Mouse (Mus musculus): ENCODE data around the gene 1700021F05Rik. TPM values are rescaled to one million over a fixed set of nuclear protein-coding genes. Genes with fewer than 3 reads are reported as not detected.

The 1700021F05Rik gene
- polyA plus RNA-seq, 1 experiment from 2014 or later, result 56.1 TPM

DNA sequence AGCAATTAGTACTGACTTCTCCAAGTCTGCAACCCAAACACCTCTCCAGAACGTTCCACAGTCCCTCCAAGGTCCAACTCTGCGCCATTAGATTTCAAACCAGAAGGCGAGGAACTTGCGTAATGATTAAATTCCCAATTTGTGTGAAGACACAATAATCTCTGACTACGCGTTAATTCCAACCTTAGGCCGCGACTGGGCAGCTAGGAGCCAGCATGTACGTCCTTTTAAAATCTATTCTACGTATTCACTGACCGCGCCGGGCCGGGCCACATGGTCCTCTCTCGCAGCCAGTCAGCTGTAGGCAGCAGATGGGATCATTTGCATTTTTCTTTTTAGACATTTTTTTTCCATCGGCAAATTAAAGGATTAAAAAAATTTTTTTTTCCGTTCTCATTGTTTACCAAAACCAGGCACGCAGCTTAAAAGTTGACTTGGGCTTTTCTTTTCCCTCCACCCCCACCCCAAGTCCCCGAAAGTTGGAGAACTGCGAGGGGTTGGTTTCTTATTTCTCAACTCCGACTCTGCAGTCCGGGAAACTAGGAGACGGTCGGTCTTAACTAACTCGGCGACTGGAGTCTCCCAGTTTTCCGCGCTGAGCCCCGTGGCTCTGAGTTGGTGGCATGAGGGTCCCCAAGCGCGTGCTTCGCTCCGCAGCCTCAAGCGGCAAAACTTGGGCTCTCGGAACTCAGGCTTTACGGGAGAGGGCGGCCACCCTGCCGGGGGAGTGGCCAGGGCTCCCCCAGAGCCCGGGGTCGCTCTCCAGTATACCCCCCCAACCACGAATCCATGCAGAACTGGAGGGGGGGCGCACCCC is 62.7 kb downstream of the 1700021F05Rik start:
- DNase-seq (ENCODE audit: low spot score) (peak; percentile 75), ATAC-seq (ENCODE audit: low read depth) (peak; percentile 20)
- Histone ChIP-seq H3K27me3 (replicated peaks; ENCODE audit: control insufficient read depth, insufficient read depth, low read length) (no peaks in the 10 kb centered on the region), H3K4me2 (ENCODE audit: low read depth, low read length) (peak overlapping the region; percentile 83), H3K4me1 (ENCODE audit: control insufficient read depth, insufficient read depth, low read length) (peaks cover 20% of the 10 kb centered on the region), H3K36me3 (ENCODE audit: control insufficient read depth, insufficient read depth, low read length) (no peaks in the 10 kb centered on the region), H3K9me3 (ENCODE audit: control insufficient read depth, low read length) (no peaks in the 10 kb centered on the region), H3K27ac (replicated peaks; ENCODE audit: low read depth, low read length) (peak overlapping the region; percentile 98), H3K4me3 (ENCODE audit: low read depth, low read length) (peak overlapping the region; percentile 70), H3K9ac (ENCODE audit: low read depth, low read length) (peak overlapping the region; percentile 90)
- WGBS, result under 1% methylated on average over 35 of the region's 42 CpGs

DNA sequence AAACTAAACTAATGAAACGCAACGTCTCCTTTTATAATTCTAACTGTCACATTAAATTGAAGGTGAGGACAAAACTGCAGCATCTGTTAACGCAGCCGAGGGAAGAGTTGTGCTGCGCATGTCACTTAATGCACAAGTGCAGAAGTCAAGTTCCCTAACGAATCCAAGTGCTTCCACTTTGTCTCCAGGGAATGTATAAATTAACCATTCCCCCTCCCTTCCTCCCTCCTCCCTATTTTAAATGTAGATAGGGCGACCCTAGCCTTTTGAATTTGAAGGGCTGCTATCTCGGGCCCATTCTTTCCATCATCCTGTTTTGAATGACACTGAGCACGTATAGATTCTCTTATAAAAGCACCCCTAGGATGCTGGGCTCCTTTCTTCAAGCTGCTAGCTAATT is 63.3 kb downstream of the 1700021F05Rik start:
- WGBS, result 11% methylated on average over 9 of the region's 9 CpGs
- H3K4me3 ChIP-seq (ENCODE audit: low read depth, low read length), result peak overlapping the region; percentile 70
- no peaks in the 10 kb centered on the region for H3K9me3 ChIP-seq (ENCODE audit: control insufficient read depth, low read length)
- H3K27me3 ChIP-seq (replicated peaks; ENCODE audit: control insufficient read depth, insufficient read depth, low read length), result no peaks in the 10 kb centered on the region
- DNase-seq (ENCODE audit: low spot score), result peak; percentile 26
- no peak for ATAC-seq (ENCODE audit: low read depth)
- H3K4me1 ChIP-seq (ENCODE audit: control insufficient read depth, insufficient read depth, low read length), result peaks cover 17% of the 10 kb centered on the region
- peak overlapping the region; percentile 83 for H3K4me2 ChIP-seq (ENCODE audit: low read depth, low read length)
- peak overlapping the region; percentile 90 for H3K9ac ChIP-seq (ENCODE audit: low read depth, low read length)
- no peak overlapping the region for H3K27ac ChIP-seq (replicated peaks; ENCODE audit: low read depth, low read length)
- no peaks in the 10 kb centered on the region for H3K36me3 ChIP-seq (ENCODE audit: control insufficient read depth, insufficient read depth, low read length)

DNA sequence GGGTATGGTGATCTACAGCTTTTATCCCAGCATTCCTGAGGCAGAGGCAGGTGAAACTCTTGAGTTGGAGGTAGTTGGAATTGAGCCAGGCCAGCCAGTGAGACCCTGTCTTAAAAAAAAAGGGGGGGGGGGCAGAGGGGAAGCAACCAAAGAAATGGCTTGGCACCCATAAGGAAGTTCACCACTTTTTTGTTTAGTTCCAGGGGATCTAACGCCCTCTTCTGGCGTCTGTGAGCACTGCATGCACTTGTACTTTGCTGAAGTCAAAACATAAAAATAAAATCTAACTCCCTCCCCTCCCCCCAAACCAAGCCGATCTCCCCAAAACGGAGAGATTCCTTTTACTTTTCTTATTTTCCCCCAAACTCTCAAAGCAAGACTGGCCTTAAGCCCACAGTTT is 65.4 kb downstream of the 1700021F05Rik start:
- H3K4me2 ChIP-seq (ENCODE audit: low read depth, low read length), result no peak overlapping the region
- no peaks in the 10 kb centered on the region for H3K27me3 ChIP-seq (replicated peaks; ENCODE audit: control insufficient read depth, insufficient read depth, low read length)
- no peaks in the 10 kb centered on the region for H3K36me3 ChIP-seq (ENCODE audit: control insufficient read depth, insufficient read depth, low read length)
- peaks cover 8% of the 10 kb centered on the region; the same call in 1 of the 2 replicates for H3K4me1 ChIP-seq (ENCODE audit: control insufficient read depth, insufficient read depth, low read length)
- H3K9me3 ChIP-seq (ENCODE audit: control insufficient read depth, low read length), result no peaks in the 10 kb centered on the region
- ATAC-seq (ENCODE audit: low read depth), result no peak
- no peak overlapping the region for H3K27ac ChIP-seq (replicated peaks; ENCODE audit: low read depth, low read length)
- no peak for DNase-seq (ENCODE audit: low spot score)
- H3K9ac ChIP-seq (ENCODE audit: low read depth, low read length), result no peak overlapping the region
- 51% methylated on average over 4 of the region's 4 CpGs for WGBS
- no peak overlapping the region for H3K4me3 ChIP-seq (ENCODE audit: low read depth, low read length)

Other genes starting within 250 kb of the 1700021F05Rik start
- 3.6 and 3.9 TPM in 2 replicates for gene Bend3, start 62.2 kb downstream of the 1700021F05Rik start, polyA plus RNA-seq (2014; fragmentation: Nextera tagmentation; extraction: Ambion mirVana)
- gene Gm9803, start 16.9 kb downstream of the 1700021F05Rik start, polyA plus RNA-seq (2014; fragmentation: Nextera tagmentation; extraction: Ambion mirVana), result 13.2 and 20.4 TPM in 2 replicates
- gene Cd24a, start 37.3 kb upstream of the 1700021F05Rik start, polyA plus RNA-seq (2014; fragmentation: Nextera tagmentation; extraction: Ambion mirVana), result 194 and 214 TPM in 2 replicates

Measured in embryonic facial prominence, embryonic 14.5 days (tissue).